Mouse (Mus musculus): ENCODE results near the gene A2ml1.
"Not testable (repeated sequence)": the region's sequence is repeated elsewhere in the genome, so short reads cannot be mapped to it uniquely, and the experiment has no call there.

Gene A2ml1

DNA sequence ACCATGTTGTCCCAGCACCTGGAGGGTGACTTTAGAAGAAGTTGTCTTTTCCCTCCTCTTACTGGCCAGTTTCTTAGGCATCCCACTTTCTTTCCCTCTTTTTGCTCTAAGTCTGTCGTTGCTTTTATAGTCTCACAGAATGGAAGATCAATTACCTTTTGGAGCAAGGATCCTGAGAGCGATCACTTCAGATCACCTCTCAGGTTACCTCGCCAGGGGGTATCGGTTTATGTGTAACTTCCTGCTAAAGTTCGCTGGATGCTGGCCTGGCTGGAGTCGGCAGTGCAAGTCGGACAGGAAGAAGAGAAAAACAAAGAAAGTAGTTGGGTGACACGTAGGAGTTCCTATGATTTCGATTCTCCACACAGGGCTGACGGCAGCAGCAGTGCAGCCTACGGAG, at the start of gene A2ml1:
Gene A2ml1, minus strand, starts transcription at position 101 of the 400 bp plus-strand sequence.
- DNase-seq, result no peak

DNA sequence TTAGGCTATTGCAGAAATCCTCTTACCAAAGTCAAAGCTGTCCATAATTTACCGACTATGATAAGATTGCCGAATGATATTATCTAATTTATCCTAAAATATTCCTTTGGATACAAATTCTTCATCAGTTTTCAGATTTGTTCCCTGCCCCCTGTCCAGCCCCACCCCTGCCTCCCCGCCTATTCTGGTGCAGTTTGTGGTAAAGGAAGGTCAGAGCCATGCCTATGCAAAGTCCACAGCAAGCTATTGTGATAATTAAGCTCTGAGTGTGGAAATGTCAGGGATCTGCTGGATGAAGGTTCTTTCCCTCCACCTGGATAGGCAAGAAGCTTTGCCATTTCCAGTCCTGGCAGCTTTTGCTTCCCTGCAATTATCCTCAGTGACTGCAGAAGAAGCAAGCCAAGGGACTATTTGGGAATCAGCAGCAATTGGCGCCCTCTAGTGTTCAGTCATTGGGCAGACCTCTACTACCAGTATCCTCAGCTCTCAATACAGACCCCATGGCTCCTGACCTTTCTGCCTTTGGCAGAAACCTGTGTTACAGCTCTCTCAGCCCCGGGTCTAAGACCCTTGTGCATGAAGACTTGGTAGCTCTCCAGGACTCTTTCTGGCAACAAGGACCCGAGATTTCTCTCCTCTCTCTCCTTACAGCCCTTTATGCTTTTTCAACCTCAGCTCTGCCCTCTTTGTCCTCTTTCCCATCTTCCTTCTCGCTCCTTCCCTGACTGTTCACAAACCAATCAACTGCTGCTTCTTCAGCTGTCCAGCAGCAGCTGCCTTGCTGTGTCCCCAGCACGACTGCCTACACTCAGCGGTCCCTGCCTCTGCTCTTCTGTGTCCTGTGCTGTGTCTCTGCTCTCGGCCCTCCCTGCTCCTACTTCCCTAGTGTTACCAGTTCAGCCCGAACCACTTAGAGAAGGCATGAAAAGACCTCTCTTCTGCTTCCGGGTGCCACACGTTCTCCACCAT, 48.6 kb upstream of the A2ml1 start:
- peak; percentile 41 for DNase-seq

DNA sequence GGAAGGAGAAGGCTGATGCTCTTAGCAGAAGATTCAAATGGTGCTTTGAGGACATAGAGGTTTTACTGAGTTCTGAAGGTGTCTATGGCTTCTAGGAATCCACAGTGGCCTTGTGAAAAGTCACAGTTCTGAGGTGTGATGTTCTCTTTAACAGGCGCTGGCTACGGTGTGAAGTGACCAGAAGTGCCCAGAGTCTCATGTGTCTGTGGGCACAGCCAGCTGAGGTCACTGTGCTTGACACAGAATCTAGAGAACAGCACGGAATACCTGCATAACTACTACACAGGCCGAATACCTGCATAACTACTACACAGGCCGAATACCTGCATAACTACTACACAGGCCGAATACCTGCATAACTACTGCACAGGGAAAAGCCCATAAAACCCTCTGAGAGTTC, 43.8 kb upstream of the A2ml1 start:
- peak; percentile 42 for DNase-seq

DNA sequence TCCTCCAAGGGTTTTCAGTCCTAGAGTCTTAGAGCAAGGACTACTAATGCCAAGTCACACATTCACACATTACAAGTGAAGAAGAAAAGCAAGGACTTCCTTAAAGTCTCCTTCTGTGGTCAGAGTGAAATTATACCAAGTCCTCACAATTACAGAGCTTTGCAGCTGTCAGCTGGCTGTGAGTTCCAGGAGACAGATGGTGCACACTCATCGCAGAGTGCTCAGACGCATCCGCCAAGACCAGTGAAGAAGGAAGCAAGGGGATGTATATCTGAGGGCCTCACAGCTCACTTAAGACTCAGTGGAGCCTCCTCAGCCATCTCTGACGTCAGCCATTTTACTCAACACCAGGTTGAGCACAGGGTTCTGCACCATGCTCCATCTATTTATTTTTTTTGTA, 43.0 kb upstream of the A2ml1 start:
- no peak for DNase-seq

DNA sequence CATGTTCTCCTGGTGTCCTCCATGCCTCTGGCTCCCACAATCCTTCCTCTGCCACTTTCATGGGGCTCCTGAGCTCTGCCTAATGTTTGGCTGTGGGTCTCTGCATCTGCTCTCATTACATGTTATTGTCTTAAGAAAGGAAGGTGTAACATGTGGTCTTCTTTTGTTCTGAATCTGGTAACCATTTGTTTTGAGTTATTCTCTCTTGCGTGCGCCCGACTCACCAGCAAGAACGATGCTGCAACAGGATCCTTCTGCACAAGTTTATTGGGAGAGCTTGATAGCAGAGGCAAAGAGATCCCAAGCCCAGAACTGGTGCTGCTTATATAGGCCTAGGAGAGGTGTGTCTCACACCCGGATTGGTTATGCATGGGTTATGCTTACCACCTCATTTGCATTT, 42.0 kb upstream of the A2ml1 start, which contains the start of gene Klrb1a:
Gene Klrb1a, minus strand, starts transcription at position 101 of the 400 bp plus-strand sequence.
- DNase-seq, result not testable (repeated sequence)

DNA sequence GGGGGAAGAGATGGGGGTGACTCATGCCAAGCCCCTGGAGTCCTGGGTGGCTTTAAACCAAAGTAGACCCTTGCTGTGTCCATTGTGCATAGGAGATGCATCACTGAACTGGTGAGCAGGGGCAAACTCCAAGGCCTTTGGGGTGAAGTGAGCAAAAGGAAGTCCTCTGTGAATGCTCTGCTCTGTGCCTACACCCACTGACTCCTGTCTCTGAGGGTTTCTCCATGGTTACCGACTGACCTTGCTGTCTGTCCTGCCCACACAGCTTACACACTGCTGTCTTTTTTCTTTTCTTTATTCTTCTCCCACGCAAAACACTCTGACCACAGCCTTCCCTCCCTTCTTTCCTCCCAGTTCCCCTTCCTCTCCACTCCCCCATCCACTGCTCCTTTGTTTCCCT, 41.3 kb upstream of the A2ml1 start:
- DNase-seq, result no peak

DNA sequence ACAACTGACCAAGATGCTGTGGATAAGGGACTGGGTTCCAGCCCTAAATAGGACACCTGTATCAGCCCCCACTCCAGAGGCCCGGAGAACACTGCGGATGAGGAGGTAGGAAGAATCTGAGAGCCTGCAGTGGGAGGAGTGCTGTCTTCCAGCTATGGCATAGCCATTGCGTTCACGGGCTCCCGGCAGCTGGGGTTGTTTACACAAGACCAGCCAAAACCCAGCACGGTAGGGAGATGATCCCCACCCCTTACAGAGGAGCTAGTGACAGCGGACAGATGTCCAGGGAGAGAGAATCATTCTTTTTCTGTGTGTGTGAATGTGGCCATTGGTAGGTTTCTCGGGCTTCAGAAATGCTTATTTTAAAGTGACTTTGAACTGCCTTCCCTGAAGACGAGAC, 24.9 kb upstream of the A2ml1 start:
- no peak for DNase-seq

DNA sequence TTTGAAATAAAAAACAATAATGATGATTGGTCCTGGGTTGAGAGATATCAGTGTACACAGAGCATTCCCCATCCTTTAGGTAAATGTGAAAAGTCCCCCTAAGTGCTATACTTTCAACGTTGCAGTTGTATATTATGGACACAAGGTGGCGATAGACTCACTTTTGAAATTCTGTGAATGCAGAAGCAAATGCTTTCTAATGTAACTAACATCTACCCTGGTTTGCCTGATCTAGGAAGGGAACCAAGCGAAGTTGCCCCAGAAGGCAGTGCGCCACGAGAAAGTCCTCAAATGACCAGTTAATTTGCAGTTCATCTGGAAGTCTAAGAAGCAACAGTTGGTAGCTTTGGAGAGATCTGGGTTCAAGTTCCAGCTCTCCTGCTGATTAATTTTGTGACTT, 23.1 kb upstream of the A2ml1 start:
- peak; percentile 12 for DNase-seq

DNA sequence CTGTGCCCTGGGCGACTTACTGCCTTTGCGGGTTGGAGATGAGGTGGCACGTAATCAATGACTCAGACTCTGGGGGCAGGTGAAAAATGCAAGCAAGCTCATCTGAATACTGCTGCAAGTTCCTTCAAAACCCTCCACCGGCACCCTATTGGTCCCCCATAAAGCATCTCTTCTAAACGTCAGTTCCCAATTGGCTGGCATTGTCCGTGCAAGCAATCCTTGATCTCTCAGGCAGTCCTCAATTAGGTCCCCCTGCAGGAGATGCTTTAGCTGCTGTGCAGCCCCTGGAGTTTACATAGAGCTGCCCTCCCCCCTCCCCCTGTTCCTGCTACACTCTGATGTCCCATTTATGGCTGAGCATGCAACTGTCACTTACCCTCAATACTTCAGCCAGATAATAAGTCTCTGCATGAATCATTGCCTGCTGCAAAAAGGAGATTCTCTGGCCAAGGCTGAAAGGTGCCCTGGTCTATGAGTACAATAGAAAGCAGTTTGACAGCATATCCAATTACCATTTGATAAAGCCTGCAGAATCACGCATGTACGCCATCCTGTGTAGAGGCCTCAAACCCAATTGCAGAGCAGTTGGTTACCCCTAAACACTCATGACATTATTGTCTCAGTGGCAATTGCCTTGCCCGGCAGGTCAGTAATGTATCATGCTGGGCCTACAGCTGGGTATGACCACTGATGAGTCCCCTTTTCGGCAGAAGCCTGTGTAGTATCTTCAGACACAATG, 21.2 kb upstream of the A2ml1 start:
- no peak for DNase-seq

DNA sequence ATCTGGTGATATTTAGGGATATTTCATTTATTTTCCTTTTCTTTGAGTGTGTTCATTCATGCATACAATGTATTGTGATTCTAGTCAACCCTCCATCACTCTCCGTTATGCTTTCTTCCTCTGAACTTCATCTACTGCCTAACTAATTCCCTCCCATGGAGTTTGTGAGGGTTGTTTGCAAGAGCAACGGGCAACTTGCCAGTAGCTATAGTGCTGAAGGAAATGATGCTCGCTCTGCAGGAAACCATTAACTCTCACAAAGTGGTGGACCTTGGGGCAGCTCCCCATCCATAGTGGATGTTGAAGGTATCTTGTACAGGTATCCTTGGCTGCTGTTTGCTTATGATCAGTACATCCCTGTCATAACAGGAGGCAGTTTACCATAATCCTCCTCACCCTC, 20.6 kb upstream of the A2ml1 start:
- DNase-seq, result no peak

DNA sequence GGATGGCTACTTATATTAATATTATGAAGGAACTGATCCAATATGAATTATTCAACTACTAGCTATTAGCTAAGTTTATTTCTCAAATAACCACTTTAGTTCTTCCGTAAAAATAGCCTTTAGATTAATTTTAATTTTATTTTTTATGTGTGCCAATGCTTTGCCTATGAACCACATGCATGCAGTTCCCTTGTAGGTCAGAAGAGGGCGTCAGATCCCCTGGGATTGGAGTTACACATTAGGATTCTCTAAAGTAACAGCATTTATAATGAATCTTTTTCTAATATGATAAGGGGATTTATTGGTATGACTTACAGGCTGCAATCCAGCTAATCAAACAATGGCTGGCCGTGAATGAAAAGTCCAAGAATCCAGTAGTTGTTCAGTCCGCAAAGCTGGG, 18.1 kb upstream of the A2ml1 start:
- DNase-seq, result no peak

DNA sequence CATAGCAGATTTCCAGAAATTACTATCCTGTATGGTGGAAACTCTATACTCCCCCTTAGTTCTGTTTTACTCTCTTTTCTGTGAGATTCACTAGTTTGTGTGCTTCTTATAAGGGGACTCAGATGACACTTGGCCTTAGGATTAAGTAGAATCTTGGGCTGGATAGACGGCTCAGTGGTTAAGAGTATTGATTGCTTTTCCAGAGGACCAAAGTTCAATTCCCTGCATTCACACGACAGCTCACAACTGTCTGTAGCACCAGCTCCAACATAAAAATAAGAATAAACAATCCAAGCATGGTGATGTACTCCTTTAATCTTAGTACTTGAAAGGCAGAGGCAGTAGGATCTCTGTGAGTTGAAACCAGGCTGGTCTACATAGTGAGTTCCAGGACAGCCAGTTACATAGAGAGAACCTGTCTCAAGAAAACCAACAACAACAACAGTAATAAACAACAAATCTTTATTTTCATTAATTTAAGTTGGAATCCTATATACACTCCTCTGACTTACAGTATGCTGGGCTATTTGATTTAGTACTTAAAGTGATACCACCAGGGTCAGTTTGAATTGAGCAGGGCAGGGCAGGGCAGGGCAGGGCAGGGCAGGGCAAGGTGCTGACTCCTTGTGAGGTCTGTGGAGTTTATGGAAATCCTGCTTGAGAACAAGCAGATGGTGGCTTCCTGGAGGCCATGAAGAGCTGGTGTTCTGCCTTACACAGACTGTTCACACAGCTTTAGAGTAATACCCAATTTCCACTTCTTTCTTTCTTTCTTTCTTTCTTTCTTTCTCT, 17.0 kb upstream of the A2ml1 start:
- no peak for DNase-seq

DNA sequence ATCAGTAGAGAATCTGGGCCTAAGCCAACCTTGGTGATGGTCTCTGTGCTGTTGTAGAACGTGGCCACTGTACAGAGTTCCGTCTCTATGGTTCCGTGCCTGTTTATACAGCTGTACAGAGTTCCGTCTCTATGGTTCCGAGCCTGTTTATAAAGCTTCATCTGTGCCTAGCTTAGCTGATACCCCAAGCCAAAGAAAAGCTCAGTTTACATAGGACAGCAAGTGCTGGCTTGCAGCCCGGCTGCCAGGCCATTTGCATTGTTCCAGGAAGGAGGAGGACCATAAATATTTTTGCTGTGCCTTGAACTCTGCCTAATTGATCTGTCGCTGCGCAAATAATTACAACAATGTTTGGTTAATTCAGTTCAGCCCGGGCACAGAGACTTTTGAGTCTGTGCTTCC, 15.7 kb upstream of the A2ml1 start:
- DNase-seq, result peak; percentile 55

DNA sequence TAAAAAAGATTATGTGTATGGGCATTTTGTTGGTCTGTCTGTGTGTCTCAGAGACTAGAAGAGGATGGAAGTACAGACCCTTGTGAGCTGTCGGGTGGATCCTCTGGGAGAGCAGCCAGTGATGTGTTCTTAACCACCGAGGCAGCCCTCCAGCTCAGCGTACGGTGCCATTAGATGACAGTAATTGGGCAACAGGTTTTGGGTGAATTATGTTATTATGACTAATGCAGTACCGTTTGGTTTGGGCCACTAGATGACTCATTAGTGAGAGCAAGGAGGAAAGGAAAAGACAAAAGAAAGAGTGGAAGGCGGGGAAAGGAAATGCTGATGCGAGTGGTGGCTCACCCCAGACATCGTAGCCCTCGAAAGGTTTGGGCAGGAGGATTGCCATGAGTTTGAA, 13.2 kb upstream of the A2ml1 start:
- no peak for DNase-seq

DNA sequence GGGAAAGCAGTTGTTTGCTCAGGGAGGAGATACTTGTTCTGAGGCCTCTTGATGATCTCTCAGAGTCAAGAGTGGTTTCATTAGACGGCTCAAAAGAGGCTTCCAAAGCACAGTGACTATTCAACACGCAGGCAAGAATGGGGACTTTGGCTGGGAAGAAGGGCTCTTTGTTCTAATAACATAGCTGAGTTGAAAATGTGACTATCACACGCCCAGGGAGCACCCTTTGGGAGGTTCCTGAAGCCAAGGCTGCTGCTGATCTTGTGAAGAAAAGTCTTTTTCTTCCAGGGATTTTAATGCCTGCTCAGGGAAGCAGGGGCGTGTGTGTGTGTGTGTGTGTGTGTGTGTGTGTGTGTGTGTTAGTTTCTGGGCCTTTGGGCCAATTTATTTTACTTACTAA, 8.0 kb upstream of the A2ml1 start:
- DNase-seq, result no peak

DNA sequence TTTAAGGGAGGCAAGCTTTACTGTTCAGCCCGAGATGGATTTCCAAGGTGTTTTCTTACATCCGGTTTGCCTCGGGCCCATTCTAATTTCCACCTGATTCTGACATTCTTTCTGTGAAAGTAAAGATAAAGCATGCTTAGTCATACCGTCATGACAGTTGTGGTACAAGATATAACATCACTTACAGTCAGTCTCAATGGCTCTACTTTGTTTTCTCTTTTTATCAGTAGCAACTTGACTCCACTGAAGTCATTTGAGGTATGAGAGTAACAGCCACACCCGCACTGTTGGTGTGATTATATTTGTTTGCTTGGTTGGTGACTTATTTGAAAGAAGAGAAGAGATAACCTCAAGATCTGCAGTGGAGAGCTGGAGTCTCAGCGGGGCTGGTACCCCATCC, 6.2 kb upstream of the A2ml1 start:
- DNase-seq, result no peak

DNA sequence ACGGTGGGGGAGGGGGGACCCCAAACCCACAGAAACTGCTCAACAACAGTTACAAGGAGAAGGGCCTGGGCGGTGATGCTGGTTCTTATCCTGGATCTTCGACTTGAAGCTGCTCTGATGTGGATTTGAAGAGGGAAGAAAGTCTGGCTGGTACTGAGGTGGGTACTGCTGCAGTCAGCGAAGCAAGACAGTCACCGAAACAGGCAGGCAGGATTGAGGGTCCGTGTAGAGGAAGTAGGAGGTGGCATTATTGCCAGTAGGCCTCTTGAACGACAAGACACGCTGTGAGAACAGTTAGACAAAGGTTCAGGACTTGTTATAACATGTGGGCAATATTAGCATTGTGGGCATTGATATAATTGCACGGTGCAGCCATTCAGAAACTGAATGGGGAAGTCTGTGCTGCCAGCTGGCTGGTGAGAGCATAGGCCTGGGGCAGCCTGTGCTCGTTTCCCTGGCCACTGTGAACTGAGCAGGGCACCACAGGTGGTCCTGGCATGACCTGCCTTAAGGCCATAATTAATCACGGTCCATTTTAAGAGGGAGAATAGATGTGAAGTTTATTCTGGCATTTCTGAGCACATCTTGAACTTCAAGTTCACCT, 4.3 kb upstream of the A2ml1 start:
- no peak for DNase-seq

DNA sequence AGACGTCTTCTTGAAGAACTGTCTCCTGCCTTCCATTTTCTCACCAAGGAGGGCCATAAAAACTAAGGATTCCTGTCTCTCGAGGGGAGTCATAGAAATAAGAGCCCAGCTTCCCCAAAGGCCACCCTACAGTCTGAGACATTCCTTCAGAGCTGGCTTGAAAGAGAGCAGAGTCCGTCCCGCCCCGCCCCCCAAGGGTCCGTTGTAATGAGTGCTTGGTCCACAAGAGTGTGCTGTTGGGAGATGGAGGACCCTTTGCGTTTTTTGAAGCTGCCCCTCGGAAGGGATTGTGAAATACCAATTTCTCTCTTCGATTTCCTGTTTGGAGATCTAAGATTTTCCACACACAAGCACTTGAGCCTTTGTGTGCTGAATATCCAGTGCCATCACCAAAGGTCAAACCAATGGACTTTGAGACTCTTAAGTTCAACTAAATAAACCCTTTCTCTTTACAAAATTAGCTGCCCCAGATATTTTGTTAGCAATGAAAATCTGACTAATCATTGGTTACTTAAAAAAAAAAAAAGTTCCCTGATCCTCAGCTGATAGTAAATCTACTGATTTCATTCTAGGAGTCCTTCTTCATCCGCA, 2.8 kb upstream of the A2ml1 start:
- no peak for DNase-seq

DNA sequence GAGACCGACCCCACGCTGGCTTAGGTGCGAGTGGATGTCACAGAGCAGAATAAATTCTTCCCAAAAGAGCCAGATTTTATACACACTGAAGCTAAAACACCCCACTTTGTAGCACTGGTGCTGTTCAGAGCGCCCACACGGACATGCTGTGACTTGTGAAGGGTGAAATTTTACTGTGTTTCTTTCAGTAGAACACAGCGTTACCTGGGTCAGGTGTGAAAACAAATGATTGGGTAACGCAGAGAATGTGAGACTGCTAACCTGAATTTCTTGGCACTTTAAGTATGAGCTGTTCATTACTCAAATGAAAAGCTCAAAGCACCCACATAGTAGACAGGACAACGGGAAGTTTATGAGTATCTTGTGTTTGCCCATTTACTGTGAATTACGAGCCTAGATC, 4.1 kb downstream of the A2ml1 start:
- DNase-seq, result no peak

DNA sequence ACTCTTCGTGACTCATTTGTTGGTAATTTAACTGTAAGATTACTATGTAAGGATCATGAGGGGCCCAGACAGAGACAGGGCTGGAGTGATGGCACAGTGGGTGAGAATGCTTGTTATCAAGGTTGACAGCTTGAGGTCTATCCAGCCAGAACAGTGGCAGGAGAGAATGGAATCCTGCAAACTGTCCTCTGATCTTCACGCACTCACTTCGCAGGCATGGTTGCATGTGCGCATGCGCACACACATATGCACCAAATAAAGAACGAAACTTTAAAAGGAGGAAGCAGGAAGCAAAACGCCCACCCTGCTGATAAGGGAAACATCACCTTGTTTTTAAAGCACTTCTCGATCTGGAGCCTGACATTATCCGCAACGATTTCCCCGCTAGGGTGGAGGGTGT, 14.8 kb downstream of the A2ml1 start:
- DNase-seq, result no peak

DNA sequence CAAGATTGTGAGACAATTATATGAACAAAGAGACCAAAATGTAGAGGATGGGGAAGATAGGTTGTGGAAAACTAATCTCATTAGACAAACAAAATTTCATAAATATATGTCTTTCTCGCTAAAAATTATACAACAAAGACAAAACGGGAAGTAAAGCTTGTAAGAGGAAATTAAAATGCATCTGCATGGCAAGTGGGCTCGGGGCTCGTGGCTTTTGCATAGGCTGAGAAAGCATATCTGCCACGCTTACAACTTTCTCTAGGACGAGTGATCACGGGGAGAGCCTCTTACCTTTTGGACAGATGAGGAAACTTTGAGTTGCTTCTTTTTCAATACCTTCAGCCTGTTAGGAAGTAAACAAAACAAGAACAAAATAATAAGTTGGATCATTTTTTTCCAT, 27.4 kb downstream of the A2ml1 start:
- DNase-seq, result no peak
